Mouse (Mus musculus): ENCODE data around the gene Pfdn5. TPM values are rescaled to one million over a fixed set of nuclear protein-coding genes. Genes with fewer than 3 reads are reported as not detected.

The Pfdn5 gene
- total RNA-seq (2023), result 474 to 522 TPM (median 515 TPM) in 4 replicates

DNA sequence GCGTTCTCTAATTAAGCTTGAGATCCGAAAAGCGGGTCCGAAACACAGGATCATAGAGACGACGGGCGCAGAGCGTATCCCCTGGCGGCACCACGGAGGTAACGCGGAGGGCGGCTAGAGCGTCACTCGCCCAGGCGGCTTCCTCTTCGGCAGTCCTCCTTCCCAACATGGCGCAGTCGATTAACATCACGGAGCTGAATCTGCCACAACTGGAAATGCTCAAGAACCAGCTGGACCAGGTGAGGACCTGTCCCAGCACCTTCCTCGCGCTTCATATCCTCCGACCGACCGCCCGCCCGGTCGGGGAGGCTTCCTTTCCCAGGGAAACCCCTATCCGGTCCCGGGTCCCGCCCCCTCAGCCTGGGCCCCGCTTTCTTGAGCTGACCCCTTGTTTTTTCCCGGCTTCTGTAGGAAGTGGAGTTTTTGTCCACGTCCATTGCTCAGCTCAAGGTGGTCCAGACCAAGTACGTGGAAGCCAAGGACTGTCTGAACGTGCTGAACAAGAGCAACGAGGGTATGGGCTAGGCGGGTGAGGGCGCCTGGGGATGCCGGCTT is at the start of gene Pfdn5:
Pfdn5 (plus strand) TSS at position 95 of the 555 bp plus-strand sequence.

DNA sequence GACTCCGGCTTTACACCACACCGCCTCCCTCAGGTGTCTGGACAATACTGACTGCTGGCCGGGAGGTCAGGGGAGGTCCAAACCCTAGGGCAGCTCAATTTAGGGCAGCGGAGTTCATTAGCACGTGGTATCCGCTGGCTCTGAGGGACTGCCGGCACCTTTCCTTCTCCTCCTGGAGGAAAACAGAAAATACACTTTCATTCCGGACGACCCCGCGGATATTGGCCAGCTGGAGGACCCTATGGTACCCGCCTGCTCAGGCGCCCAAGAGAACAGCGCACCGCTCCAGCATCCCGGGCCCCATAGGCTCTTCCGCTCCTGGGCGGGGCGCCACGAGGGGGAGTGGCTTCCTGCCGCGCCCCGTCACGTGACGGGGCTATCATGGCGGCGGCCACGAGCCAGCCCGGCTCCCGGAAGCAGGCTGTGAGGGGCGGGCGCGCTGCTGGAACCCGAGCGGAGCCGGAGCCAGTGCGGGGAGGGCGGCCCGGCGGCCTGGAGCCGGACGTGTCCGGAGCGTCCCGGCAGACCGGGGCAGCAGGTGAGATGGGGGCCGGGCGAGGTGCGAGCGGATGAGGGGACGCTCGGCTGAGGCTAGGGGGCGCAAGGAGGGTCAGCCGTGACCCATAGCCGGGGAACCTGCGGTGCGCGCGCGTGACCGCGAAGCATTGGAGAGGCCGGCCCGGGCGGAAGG is 46.7 kb upstream of the Pfdn5 start, which contains the start of gene Mfsd5:
Mfsd5 (plus strand) TSS at position 363 of the 691 bp plus-strand sequence.

DNA sequence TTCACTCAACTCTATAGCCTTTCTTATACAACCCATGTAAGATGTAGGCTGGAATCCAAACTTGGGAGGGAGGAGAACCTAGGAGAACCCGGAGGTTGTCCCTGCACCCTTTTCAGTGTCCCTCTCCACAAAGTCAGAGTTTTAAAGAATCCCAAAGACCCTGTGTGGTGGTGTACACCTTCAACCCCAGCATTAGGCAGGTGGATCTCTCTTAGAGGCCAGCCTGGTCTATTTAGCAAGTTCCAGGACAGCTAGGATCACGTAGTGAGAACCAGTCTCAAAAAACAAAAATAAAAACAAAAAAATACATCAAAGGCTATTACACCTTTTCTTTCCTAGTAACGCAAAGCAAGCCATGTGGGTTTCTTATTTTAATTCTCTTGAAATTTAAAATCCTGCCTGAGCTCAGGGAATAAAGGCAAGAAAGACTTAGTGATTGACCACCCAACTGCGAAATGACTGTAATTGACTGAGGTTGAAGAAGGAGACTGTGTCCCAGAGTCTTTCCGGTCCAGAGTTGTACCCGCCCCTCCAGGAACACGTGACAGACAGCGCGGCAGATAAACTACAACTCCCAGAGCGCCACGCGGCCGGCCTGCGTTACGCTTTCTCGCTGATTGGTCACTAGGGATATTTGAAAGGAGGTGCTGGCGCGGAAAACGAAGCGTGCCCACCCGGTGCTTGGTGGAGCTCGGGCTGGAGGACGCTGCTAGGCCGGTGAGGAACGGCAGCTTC is 30.1 kb upstream of the Pfdn5 start, which contains the start of gene Espl1:
Espl1 (plus strand) TSS at position 634 of the 735 bp plus-strand sequence.

DNA sequence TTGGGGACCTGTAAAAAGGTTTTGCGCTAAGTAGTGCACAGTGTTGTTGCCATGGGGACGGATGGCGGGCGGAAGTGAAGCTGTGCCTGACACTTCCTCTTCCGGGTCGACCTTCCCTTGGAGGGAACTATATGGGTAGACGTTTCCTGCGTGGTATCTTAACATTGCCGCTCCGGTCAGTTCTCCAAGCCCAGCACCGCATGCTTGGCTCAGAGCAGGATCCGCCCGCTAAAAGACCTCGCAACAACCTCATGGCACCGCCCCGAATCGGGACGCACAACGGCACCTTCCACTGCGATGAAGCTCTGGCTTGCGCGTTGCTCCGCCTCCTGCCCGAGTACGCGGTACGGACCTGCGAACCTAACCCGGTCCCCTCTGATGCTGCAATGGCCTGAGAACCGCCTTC is 5.7 kb downstream of the Pfdn5 start, which contains the start of gene Myg1:
Myg1 (plus strand) TSS at position 100 of the 406 bp plus-strand sequence.

DNA sequence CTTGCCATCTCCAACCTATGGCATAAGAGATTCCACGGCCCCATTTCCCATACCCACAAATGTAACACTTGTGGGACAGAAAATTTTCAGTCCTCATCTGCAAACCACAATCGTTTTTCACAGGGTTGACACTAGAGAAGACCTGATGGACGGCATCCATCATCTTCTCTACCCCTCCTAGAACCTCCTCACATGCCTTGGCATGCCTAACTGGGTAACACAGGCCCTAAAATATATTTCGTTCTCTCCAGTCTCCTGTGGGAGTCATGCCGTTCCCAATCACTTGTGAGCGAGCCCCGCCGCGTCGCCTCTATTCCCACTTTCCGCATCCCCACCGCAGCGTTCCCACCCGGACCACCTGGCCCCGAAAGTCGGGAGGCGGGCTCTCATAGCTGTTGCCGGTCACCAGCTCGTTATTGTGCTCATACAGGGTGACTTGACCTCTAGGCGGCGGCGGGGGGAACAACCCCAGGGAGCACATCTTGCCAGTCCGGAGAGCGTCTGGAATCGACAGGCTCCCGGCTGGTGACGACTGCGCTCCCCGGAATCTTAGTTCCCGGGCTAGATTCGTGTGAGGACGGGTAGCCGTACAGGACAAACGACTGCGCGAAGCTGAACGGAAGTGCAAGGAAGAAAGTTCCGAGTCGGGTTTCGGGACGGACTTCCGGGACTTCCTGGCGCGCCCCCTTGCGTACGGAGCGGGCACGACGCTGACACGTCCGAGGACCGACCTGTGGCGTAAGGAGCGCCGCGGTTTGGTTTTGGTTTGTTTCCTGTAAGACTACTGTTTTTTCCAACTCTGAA is 24.4 kb downstream of the Pfdn5 start, which contains the start of gene Aaas:
Aaas (minus strand) TSS at position 634 of the 804 bp plus-strand sequence.

DNA sequence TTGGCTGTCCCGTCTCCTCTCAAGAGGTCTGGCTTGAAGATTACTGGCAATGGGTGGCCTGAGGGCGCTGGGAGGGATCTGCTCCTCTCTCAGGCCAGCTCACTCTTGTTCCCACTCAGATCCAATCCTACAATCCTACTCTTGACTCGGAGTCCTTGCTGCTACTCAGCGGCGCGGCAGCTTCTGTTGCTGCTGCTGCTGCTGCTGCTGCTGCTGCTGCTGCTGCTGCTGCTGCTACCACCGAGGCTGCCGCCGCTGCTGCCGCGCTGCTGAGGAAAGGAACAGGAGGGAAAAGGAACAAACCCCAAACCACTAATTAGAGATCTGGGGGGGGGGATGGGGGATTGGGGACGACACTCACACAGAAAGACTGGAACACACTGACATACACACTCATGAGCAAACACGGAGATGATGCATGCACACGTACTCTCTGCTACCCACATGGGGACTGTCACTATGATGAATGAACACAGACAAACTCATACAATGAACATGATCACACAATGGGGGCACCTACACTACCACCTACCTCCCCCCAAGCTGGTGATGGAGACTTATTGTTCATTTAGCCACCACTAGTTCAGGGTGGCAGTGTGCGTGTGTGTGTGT is 40.9 kb downstream of the Pfdn5 start, which contains the start of gene Sp7:
Sp7 (minus strand) TSS at position 450 of the 612 bp plus-strand sequence.

Other genes with a start within 250 kb of the Pfdn5 start
- 0.18 to 4.5 TPM (median 0.52 TPM) in 4 replicates for gene Tns2, start 225.7 kb upstream of the Pfdn5 start, total RNA-seq (2023)
- 36.3 to 41.8 TPM (median 36.9 TPM) in 4 replicates for gene Spryd3, start 189.9 kb upstream of the Pfdn5 start, total RNA-seq (2023)
- gene Igfbp6, start 181.8 kb upstream of the Pfdn5 start, total RNA-seq (2023), result 0.55 to 1.1 TPM in 2 of 4 replicates, not detected in the others
- 0.33 to 0.91 TPM (median 0.70 TPM) in 3 of 4 replicates, not detected in the other for gene Soat2, start 175.6 kb upstream of the Pfdn5 start, total RNA-seq (2023)
- gene Zfp740, start 122.9 kb upstream of the Pfdn5 start, total RNA-seq (2023), result 111 to 141 TPM (median 130 TPM) in 4 replicates
- 24.6 to 31.1 TPM (median 29.0 TPM) in 4 replicates for gene Csad, start 121.4 kb upstream of the Pfdn5 start, total RNA-seq (2023)
- 187 to 202 TPM (median 190 TPM) in 4 replicates for gene Itgb7, start 94.2 kb upstream of the Pfdn5 start, total RNA-seq (2023)
- gene Rarg, start 68.6 kb upstream of the Pfdn5 start, total RNA-seq (2023), result 0.33 to 1.3 TPM (median 0.66 TPM) in 4 replicates
- gene Gm9918, start 55.6 kb upstream of the Pfdn5 start, total RNA-seq (2023), result not detected in 4 replicates
- gene Mfsd5, start 46.7 kb upstream of the Pfdn5 start, total RNA-seq (2023), result 29.1 to 33.1 TPM (median 29.8 TPM) in 4 replicates
- gene Espl1, start 29.9 kb upstream of the Pfdn5 start, total RNA-seq (2023), result 1.0 to 2.1 TPM (median 1.1 TPM) in 4 replicates
- gene Myg1, start 5.6 kb downstream of the Pfdn5 start, total RNA-seq (2023), result 49.2 to 62.4 TPM (median 52.1 TPM) in 4 replicates
- 55.2 to 70.8 TPM (median 65.9 TPM) in 4 replicates for gene Aaas, start 24.7 kb downstream of the Pfdn5 start, total RNA-seq (2023)
- not detected in 4 replicates for gene Sp7, start 41.1 kb downstream of the Pfdn5 start, total RNA-seq (2023)
- gene Sp1, start 80.0 kb downstream of the Pfdn5 start, total RNA-seq (2023), result 173 to 210 TPM (median 184 TPM) in 4 replicates
- 0.46 to 8.5 TPM (median 0.73 TPM) in 4 replicates for gene Amhr2, start 119.3 kb downstream of the Pfdn5 start, total RNA-seq (2023)
- 86.5 to 104 TPM (median 95.4 TPM) in 4 replicates for gene Prr13, start 132.9 kb downstream of the Pfdn5 start, total RNA-seq (2023)
- 728 to 764 TPM (median 734 TPM) in 4 replicates for gene Pcbp2, start 144.4 kb downstream of the Pfdn5 start, total RNA-seq (2023)
- gene Gm10337, start 177.6 kb downstream of the Pfdn5 start, total RNA-seq (2023), result 8.3 to 18.6 TPM (median 11.2 TPM) in 3 of 4 replicates, not detected in the other
- 0.88 to 1.8 TPM (median 1.1 TPM) in 4 replicates for gene Map3k12, start 190.9 kb downstream of the Pfdn5 start, total RNA-seq (2023)
- 41.6 to 48.9 TPM (median 44.6 TPM) in 4 replicates for gene Tarbp2, start 192.1 kb downstream of the Pfdn5 start, total RNA-seq (2023)
- 17.0 to 20.3 TPM (median 18.8 TPM) in 4 replicates for gene Npff, start 198.8 kb downstream of the Pfdn5 start, total RNA-seq (2023)